Mouse (Mus musculus): ENCODE measurements around the gene Pla2g16. TPM values are rescaled to one million over a fixed set of nuclear protein-coding genes. Genes with fewer than 3 reads are reported as not detected.

The Pla2g16 gene
- polyA plus RNA-seq, 2 experiments from 2014 or later: 77.8 to 93.3 TPM

DNA sequence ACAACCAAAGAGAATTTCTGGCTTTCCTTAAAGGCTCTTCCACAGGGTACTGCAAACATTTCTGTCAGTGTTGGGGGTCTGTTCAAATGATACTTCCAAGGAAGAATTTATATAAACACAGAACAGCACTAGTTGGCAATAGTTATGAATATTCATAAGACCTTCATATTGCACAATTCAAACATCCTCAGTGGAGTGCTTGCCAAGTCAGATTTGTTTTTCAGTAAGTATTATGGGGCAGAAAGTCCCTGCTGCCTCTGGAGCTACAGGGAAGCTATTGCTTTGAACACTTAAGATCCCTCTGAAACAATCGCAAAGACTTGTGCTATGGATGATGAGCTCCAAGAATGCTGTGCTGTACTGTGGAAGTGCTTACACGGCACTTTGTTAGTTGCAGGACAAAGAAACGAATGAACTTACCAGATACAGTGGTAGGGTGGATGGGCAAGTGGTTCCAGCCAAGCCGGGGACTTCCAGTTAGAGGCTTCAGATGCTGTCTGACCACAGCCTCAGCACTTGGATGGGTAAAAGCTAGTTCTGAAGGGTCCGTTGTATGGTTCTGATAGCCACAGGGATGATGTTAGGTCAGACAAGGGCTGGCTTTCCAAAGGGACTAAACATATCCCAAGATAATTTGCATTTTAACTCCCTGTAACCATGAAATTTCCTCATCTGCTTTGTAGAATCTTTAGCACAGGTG lies 59.1 kb downstream of the Pla2g16 start:
- ATAC-seq: no peak

DNA sequence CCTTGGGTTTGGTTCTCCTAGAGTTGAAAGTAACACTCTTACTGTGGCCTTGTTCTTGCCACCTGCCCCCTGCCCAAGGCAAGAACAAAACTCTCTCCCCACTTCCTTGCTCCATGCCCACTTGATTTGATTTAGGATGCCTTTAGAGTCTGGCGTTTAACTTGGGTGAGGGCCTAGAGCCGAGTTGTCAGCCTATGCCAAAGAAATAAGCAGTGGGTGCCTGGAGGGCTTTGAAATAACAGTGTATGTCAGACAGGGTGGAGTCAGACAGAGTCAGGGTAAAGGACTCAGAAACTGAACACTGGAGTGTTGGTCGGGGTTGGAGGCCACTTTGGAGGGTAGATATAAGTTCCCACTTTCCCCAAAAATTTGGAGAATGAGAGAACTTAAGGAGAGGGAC lies 59.8 kb downstream of the Pla2g16 start:
- no peak for ATAC-seq

- ATAC-seq: no peak
These were observed 60.4 kb downstream of the Pla2g16 start for GRCm38 (mm10) chr19:7617696-7618095.

DNA sequence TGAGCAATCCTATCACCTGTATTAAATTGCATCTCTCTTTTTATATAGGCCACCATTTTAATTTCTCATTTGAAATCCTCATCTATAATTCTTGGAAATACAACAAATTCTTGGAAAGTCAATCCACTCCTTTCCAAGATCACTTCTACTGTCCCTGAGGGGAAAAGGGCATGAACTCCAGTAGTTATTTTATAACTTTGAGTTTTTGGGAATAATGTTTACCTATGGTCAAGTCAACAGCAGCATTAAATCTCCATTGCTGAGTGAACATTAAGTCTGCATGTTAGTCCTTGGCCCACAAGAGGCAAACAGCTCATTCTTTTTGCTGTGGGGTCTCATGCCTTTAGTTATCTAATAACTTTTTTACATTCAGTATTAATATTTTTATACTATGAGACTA lies 75.8 kb downstream of the Pla2g16 start:
- ATAC-seq: no peak

DNA sequence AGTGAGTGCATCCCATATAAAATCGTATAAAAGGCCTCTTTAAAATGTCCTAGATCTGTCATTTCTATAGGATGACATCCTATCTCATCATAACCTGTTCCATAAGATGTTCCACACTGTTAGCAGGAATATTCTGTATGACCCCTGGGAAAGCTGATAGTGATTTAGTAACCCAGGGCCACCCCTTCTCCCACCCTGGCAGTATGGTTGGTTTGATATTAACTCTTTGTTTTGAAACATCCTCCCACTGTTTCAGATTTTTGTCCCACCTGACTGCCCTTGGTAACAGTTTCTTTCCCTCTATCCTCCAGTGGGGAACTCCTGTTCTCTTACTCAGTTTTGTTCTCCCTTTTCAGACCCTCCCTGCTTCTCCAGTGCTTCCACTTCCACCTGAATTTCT lies 76.5 kb downstream of the Pla2g16 start:
- ATAC-seq: no peak

Other genes starting within 250 kb of the Pla2g16 start
- gene Mark2, start 215.6 kb upstream of the Pla2g16 start, polyA plus RNA-seq (2017; shearing (Covaris generic)): 10 to 100 TPM; 53.0 to 75.8 TPM
- gene Spindoc, start 174.5 kb upstream of the Pla2g16 start, polyA plus RNA-seq (2017; shearing (Covaris generic)): 1 to 10 TPM; 3.5 to 4.1 TPM
- gene 2700081O15Rik, start 139.8 kb upstream of the Pla2g16 start, polyA plus RNA-seq (2017; shearing (Covaris generic)): under 1 TPM in 1 of 2 experiments, not detected in 1; 0.12 TPM
- 10 to 100 TPM; 26.8 to 33.7 TPM for gene Rtn3, start 74.2 kb upstream of the Pla2g16 start, polyA plus RNA-seq (2017; shearing (Covaris generic))
- gene Atl3, start 63.4 kb upstream of the Pla2g16 start, polyA plus RNA-seq (2017; shearing (Covaris generic)): 10 to 100 TPM; 20.8 to 22.4 TPM
- not detected for gene Lgals12, start 49.7 kb downstream of the Pla2g16 start, polyA plus RNA-seq (2017; shearing (Covaris generic))
- gene Hrasls5, start 55.1 kb downstream of the Pla2g16 start, polyA plus RNA-seq (2017; shearing (Covaris generic)): not detected
- gene Slc22a19, start 153.9 kb downstream of the Pla2g16 start, polyA plus RNA-seq (2017; shearing (Covaris generic)): not detected
- not detected for gene Slc22a26, start 245.2 kb downstream of the Pla2g16 start, polyA plus RNA-seq (2017; shearing (Covaris generic))